Mouse (Mus musculus) liver (tissue): ENCODE measurements around the gene Caprin1.
A peak's percentile ranks its signal among the peaks of the same experiment; 100 is the strongest.

Source experiments
- DNase-seq: peaks from one replicate; pipeline ENCODE4 v3.0.0-alpha.2; 2020; ENCODE audit warnings: mixed read lengths

Caprin1 gene

DNA sequence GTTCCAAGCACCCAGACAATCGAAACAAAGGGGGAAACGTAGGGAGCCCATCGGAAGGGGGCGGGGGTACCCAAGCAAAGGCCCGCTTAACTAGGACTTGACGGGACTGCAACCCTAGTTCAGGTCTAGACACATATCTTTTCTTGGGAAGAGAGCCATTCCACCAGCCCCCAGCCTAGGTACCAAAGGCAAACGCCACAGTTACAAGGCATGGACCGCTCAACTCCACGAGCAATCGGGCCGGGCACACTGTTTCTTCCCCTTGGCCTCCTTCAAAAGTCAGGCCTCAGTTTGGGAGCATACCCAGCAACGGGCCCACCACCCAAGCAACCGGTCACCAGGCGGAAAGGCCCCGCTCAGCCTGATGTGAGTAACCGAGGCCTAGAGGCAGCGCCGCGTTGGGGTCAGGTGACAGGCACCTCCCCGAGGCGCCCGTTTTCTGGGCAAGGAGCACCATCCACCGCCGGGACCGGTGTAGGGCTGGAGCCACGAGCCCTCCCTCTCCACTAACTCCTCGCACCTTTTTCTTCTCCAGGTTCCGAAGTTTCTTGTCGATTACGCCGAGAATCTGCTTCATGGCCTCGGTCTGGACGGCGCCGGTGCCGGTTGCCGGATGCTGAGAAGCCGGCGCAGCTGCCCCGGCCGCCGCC, 1.1 kb downstream of the Caprin1 start:
- DNase-seq: peak; percentile 81

DNA sequence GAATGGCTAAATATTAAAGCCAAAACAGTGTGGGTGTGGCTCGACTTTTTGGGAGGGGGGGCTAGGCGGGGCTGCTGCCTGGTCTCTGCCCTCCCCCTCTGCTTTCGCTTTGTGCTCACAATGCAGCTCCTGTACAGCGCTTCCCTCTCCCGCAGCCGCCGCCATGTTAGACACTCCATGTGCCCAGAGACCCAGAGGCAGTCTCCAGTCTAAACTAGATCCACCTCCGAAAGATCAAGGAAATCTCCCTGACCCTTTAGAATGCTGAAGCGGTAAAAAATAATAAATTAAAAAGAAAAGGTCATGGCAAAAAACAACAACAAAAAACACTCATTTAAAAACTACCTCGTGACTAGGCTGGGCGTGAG, 1.6 kb downstream of the Caprin1 start:
- DNase-seq: peak; percentile 87

DNA sequence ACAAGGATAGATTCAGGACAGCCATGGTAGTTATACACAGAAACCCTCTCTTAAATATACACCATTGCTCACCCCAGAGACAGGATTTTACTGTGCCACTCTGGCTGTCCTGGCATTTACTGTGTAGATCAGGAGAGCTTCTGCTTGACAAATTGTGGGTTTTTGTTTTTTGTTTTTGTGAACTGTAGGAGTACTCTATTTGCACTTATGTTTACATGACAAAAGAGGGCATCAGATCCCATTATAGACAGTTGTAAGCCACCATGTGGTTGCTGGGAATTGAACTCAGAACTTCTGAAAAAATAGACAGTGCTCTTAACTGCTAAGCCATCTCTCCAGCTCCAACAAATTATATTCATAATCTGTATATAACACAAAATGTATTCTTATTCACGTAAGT, 5.4 kb downstream of the Caprin1 start:
- no peak for DNase-seq

DNA sequence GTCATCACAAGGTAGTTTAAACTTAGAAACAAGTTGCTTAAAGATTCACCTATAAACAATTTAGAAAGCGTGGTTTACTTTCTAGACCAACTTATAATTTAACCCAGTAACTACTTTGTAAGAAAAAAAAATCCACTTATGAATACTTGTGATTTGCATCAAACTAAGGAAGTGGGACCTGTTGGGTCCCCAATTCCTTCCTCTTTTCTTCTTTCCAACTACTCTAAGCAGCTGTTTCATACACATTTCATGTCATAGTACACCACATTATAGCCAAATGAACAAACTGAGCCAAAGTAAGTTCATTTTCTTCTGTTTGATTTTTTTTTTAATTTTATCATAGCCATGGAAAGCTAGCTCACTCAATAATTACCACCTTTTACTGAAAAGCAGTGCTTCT, 11.7 kb downstream of the Caprin1 start:
- DNase-seq: no peak

DNA sequence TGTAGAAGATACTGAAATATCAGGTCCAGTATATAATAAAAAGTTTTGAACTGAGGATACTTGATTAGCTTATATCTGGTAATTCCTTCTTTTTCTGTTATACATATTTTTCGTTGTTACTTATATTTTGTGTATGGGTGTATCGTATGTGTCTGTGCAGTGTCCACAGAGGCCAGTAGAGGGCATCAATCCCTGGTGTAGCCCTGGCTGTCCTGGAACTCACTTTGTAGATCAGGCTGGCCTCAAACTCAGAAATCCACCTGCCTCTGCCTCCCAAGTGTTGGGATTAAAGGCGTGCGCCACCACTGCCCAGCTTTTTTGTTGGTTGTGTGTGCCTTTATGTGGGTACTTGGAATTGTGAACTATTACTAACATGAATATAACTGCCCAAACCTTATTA, 12.8 kb downstream of the Caprin1 start:
- DNase-seq: peak; percentile 55

DNA sequence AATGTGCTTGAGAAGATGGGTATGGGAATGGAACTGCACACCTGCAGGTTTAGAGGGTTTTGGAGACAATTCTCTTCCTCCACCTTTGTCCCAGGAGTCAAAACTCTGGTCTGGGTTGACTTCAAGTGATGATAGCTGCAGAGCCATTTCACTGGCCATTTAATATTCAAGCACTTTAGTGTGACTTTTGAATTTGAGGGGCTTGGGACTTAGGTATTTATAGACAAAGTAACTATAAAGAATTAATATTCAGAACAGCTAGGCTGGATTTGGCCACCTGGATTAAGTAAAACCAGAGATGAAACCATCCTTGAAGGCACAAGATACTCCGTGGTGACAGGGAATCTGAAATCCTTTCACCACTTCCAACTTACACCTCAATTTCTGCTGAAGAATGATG, 35.0 kb downstream of the Caprin1 start:
- no peak for DNase-seq

DNA sequence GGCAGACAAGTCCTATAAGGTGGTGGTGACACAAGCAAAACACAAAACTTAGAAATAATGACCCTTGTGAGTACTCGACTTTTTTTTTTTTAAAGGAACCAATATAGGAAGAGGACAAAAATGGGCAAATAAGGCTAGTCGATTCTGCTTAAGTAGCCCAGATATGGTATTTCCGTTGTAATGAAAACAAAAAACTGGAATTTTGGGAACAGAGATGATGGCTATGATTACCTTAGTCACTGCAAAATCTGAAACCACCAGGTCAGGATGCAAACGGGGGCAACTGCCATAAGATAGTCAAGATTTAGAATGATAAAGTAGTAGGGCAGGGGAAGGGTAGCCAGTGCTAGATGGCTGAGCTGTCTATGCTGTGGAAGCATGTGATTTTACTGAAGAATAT, 35.5 kb downstream of the Caprin1 start:
- DNase-seq: no peak

DNA sequence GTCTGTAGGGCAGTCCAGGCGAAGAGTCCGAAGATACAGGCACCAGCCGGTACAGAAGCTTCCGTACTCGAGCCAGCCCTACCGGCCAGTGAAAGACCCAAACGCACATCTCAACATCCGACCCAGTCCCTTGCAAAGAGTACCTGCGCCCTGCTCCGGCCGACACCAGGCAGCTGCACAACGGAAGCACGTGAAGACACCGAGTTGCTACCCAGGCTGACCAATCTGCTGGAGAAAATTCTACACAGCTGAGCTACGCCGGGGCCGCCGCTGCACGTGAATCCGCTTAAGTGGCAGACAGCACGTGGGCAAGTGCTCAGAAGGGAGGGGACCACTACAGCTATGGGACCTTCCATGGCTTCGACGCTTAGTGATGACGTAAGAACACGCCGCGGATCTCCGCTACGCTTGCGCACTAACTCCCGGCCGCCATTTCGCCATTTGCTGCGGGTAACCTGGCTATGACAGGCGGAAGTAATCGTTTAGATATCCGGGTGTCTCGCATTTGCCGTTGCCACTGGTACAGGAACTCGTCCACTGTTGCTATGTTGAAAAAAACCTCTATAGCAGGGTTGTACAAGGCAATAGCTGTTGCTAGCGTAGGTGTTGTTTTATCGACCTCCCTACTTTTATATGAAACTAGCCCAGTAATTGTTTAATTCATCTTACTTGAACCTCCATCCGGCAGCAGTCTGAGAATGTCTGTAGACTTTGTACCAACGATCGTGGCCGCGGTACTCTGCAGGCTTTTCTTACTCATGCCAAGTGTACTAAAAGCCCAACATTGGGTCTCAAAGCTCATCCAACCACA, 36.3 kb downstream of the Caprin1 start, which contains the start of gene Nat10:
TSS of gene Nat10 (minus strand) at position 365 of the 811 bp plus-strand sequence.
- DNase-seq: peak; percentile 96

DNA sequence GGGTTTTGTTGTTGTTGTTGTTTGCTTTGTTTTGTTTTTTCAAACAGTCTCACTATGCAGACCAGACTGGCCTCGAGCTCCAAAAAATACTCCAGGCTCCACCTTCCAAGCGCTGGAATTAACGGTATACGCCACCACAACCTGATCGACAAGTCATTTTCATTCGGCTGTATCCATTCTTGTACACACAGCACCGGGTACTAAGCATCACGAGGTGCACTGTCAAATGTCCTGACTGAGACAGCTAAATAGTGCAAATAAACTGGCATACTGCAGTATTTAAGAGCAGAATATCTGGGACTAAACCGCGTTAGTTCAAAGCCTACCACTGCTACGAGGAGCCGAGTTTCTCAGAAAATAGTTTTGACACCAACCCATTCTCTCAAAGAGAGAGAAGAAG, 37.0 kb downstream of the Caprin1 start:
- no peak for DNase-seq

DNA sequence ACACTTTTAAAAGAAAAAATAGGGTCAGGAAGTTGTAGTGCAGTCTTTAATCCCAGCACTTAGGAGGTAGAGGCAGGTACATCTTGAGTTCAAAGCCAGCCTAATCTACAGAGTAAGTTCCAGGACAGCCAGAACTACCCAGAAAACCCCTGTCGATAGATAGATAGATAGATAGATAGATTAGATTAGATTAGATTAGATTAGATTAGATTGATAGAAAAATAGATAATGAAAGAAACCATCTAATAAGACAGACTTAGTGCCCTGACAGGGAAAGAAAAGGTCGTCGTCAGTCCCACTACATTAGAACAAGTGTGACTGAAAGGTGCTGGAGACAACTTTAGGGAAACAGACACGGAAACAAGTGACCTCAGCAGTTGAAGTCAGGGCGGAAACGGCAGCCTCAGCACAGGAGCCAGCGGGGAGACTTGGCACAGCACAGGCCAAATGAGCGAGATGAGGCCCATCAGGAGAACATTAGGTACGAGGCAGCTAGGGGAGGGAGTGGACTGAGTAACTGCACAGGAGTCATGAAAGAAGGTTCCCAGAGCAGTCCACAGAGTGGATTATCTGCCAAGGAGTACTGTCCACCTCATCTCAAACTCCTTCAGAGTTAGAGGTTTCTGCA, 41.9 kb downstream of the Caprin1 start:
- DNase-seq: no peak

DNA sequence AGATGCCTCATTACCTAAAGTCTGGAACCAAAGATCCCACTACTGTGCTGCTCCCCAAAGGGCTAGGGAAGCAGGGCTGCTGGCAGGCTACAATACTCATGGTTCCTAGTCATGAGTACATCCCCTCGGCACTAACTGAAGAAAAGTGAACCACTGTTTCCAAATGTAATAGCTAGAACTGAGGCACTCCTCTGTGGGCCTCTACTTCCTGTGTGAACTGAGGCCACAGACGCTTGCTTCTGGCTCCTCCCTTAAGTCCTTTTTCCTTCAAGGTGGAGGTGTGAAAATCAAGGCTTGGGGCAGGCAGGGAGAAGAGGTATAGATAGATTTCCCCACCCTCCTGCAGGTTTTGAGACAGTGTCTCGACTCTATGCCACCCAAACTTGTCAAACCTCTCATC, 42.8 kb downstream of the Caprin1 start:
- DNase-seq: no peak

DNA sequence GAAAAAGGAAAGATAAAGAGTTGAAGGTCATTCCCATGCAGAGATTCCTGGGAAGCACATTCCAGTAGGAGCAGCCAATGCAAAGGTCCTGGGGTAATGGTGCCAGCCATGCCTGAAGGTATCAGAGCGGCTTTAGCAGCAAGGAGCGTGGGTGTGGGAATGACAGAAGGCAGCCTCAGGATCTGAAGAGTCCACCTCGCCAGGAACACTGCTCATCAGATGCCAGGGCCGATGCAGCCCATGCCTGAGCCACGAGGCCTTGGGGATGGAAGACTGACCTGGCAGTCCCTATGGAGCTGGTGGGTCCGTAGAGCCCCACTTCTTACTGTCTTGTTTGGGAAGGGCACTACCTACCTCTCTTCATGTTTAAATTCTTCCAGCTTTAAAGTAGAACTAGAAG, 45.7 kb downstream of the Caprin1 start:
- DNase-seq: no peak

DNA sequence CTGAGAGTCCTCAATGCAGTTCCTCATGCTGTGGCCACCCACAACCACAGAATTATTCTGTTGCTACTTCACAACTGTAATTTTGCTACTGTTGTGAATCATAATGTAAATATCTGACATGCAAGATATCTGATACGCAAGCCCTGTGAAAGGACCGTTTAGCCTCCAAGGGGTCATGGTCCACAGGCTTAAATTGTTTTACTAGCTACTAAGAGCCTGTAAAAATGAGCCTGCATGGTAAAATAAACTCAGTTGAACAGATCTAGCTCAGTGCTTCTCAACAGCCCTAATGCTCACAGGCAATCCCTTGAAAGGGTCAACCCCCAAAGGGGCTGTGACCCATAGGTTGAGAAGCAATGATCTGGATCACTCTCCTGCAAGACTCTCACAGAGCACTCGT, 48.4 kb downstream of the Caprin1 start:
- no peak for DNase-seq

DNA sequence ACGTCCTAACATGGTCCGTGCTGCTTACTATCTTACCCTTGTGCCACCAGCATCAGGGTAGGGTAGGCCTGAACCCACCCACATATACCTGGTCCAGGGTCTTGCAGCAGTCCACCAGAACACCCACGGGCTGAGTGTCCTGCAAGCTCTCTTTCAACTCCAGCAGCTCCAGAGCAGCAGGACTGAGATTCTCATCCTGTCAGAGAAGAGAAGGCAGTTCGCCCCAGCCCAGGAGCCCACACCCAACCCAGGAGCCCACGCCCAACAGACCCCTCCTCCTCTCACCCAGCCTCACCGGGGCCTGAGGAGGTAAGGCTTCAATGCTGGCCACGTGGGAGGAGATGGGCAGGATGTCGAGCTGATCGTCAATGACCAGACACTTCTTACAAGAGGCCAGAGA, 49.6 kb downstream of the Caprin1 start:
- no peak for DNase-seq

DNA sequence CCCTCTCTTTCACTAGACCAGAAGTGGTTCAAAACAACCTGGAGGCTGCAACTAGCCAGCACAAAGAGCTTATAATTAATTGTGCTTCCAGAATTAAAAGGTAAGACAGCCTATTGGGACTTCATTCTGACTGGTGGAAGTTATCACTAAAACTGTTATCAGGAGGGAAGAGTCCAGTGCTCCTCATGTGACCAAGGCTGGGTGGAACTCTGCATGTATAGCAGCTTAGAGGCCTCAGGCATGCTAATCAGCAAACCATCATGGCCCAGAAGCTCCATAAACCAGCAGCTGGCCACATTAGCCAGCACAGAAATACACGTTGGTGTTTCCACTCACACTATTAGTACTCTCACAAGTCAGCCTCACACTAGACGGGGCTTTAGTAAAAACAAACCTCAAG, 50.7 kb downstream of the Caprin1 start:
- no peak for DNase-seq

DNA sequence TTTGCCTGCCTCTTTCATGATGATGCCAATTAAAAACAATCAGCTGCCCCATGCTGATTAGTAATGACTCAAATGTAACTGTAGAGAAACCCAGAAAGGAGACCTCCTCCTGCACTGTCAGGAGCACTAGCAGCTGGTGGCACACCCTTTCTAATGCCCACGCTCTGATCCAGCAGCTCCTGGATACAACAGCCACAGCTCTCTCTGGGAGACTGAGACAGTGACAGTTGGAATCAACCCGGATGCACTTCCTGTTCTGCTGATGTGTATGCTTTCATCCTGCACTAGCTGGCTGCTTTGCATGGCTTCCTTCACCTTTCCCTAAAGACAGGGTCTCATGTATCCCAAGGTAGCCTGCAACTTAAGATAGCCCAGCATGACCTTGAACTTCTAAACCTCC, 51.4 kb downstream of the Caprin1 start:
- no peak for DNase-seq

DNA sequence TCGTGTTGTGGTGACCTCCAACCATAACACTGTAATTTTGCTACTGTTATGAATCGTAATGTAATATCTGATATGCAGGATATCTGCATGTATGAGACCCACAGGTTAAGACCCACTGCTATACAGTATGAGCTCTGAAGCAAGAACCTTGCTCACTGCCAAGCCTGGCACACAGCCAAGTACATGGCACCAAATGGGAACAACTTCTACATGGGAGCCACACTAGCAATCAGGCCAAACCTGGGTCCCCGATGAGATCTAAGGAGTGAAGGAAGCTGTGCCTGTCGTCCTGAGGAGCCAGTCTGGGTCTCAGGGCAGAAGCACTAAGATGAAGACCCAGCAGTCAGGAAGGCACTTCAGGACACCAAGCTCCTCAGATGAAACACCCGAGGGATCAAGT, 52.0 kb downstream of the Caprin1 start:
- no peak for DNase-seq

DNA sequence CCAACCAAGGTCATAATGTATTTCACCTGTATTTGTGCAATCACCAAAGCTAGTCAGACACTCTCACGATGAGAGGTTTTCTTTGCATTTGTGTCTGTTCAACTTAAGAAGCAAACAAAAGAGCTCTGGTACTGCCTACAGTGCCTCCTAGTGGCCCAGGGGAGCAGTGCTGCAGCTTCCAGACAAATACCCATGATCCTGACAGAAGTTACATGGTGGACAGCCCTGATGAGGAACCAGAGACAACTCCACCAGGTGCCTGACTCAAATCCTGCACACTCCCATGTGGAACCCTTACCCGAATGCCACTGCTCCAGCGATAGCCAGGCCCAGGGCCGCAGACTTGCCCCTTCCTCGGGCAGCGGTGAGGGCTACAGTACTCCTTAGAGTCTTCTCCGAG, 53.5 kb downstream of the Caprin1 start:
- DNase-seq: peak; percentile 59

DNA sequence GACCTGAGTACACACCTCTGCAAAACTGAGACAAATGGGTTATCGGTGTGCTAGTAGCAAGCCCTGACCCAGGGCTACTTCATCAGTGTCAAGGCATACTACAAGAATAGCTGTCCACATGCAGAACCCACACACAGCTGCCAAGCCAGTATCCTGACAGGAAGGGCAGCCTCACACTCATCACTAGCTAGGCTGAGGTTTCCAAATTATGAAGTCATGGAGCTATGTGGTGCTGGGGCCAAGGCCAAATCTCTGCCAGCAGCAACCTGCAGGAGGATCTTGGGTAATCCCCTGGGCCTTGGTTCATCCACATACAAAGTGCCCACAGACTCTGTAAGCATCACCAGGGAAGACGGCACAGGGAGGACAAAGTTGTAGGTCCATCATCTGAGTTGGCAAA, 53.9 kb downstream of the Caprin1 start:
- DNase-seq: no peak

DNA sequence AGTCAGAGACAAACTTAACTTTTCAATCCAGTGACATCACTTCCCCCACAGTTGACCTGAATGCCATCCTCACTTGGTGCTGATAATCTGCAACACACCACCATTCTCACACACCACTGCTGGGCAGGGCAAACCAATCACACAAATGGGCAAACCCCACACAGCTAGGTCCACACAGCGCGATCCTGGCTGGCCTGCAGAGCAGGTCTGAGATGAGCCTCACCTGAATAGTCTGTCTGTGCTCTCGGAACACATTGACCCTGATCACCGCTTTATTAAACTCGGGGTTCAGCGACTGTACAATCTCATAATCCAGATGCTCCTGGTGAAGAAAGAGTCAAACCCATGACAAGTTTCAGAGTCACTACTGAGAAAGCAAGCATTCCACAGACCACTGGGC, 54.6 kb downstream of the Caprin1 start:
- no peak for DNase-seq

DNA sequence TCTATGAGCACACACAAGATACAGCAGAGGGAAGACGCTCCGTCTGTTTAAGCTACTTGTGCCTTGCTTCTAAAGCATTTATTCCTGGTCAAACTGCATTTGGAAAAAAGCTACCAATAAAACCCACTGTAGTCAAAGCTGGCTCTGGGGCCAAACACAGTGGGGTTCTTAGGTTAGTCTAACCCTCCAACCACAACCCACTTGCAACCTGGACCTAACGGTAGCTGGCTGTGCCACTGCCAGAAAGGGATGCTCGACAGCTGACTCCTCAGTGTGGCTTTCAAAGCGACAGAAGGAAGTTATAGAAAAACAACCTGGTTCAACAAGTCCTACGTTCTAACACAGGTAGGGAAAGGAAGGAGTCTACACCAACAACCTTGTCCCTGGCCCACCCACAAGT, 66.0 kb downstream of the Caprin1 start:
- DNase-seq: no peak

DNA sequence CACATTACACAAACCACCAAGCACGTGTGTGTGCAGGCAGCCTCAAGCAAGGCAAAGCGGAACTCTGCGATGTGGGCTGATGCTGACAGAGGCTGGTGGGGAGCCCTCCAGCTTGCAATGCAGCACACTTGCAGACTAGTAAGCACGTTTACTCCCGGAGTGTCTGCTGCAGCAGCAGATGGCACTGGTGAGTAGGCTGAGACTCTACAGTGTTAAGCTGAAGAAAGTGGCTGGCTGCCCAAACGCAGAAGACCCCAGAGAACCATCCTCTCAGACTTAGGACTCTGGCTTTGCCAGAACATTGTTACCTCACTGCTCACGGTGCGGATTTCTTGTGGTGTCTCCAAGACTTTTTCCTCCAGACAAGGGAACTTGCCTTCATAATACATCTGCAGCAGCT, 66.5 kb downstream of the Caprin1 start:
- no peak for DNase-seq

DNA sequence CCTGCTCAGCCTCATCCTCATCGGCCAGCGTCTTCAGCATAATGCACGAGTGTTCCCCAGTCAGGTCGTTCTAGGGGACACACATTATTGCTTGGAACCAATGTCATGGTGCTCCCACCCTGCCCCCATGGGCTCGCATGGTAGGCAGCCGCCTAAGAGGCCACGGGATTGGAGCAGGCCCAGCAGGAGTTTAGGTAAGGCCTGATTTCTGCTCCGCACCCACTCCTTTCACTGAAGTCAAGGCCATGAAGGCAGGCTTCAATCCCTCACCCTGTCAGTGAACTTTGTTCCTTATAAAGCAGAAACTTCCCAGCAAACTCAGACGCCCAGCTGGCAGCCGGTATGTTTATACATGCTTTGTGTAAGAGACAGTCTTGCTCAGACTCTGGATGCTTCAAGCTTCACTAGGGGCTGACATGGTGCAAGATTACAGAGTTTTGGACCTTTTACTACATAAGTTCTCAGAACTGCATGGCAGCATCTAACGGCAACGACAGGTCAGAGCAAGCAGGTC, 69.4 kb downstream of the Caprin1 start:
- no peak for DNase-seq

DNA sequence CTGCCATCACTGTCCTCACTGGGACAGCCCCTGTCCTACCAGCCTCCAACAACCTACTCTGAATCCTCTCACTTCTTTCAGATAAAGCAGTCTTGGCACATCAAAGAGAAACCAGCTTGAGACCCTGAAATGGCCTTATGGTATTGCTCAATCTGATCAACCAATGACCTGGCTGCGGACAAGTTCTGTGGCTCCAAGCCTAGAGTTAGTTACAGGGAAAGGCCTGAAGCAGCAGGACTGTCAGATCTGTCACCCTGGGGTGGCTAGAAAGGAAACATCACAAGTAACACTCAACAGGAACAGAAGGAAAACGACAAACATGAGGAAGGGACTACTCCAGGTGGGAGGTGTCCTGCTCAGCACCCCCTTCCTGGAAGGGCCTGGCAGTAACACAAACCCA, 72.9 kb downstream of the Caprin1 start:
- DNase-seq: no peak
